Mouse (Mus musculus): ENCODE results near the gene Ccdc153.

GRCm38 (mm10) chr9:44254508-44255135, 14.1 kb downstream of the Ccdc153 start:
- no peak for TF ChIP-seq CTCF (IDR thresholded peaks at IDR 0.05; ENCODE audit: low read depth, low read length)
- no peak for TF ChIP-seq POLR2A (IDR thresholded peaks at IDR 0.05; ENCODE audit: borderline replicate concordance, low read depth, low read length)

Data from bone marrow macrophage, adult 2 months (primary cell).